Mouse (Mus musculus) liver, embryonic 14.5 days (tissue): Measurements from ENCODE around the gene Ezr. TPM values are rescaled to one million over a fixed set of nuclear protein-coding genes. Genes with fewer than 3 reads are reported as not detected.
A peak's percentile ranks its signal among the peaks of the same experiment; 100 is the strongest.

Experiments
- ATAC-seq: fragments of 200-750 bp; cut with Nextera tagmentation; 2 replicates; pipeline ENCODE4 v1.8.0; 2017; ENCODE audit warnings: moderate number of reproducible peaks, mild to moderate bottlenecking, moderate library complexity; ENCODE audit not compliant: insufficient read depth
- DNase-seq, 3 experiments: peaks; one replicate each; pipeline ENCODE4 v3.0.0-alpha.2; 2012 to 2013; ENCODE audit warnings: low read depth in 3 of 3, low spot score in 3 of 3
- H3K27ac ChIP-seq: fragments of 300-500 bp; sonication (generic); 2 replicates; pipeline ENCODE4 v1.5.1; 2014; ENCODE audit warnings: moderate library complexity, mild to moderate bottlenecking, control low read depth, inconsistent platforms
- H3K27me3 ChIP-seq: fragments of 300-500 bp; sonication (generic); 2 replicates; pipeline ENCODE4 v1.6.1; 2014; ENCODE audit warnings: mild to moderate bottlenecking, low read length, moderate library complexity; ENCODE audit not compliant: control insufficient read depth, insufficient read depth
- H3K36me3 ChIP-seq: fragments of 300-500 bp; sonication (generic); replicated peaks from 2 replicates; pipeline ENCODE4 v1.6.1; 2014; ENCODE audit warnings: low read depth; ENCODE audit not compliant: control insufficient read depth, insufficient read depth
- H3K4me1 ChIP-seq, 2 experiments: fragments of 200-500 bp in 1 of 2; fragments of 300-500 bp in 1 of 2; sonication (generic) in 1 of 2; replicated peaks; 2 replicates each; pipeline ENCODE4 v1.6.1; 2012 to 2014; ENCODE audit warnings: antibody characterized with exemption in 1 of 2, inconsistent platforms in 1 of 2, low read length in 1 of 2; ENCODE audit not compliant: control insufficient read depth in 2 of 2, insufficient read depth in 2 of 2
- H3K4me2 ChIP-seq: fragments of 300-500 bp; sonication (generic); 2 replicates; pipeline ENCODE4 v1.6.1; 2014; ENCODE audit warnings: low read depth, mild to moderate bottlenecking, control low read depth, moderate library complexity
- H3K4me3 ChIP-seq, 2 experiments: fragments of 200-500 bp in 1 of 2; fragments of 300-500 bp in 1 of 2; sonication (generic) in 1 of 2; 2 replicates each; pipeline ENCODE4 v1.5.1; 2012 to 2014; ENCODE audit warnings: low read depth in 2 of 2, low read length in 2 of 2, mild to moderate bottlenecking in 2 of 2, control low read depth in 1 of 2, inconsistent platforms in 1 of 2, moderate library complexity in 1 of 2; ENCODE audit not compliant: insufficient read depth in 1 of 2
- H3K9ac ChIP-seq: fragments of 300-500 bp; sonication (generic); replicated peaks from 2 replicates; pipeline ENCODE4 v1.6.1; 2014; ENCODE audit warnings: mild to moderate bottlenecking, control low read depth, moderate library complexity
- H3K9me3 ChIP-seq: fragments of 300-500 bp; sonication (generic); 2 replicates; pipeline ENCODE4 v1.6.1; 2016; ENCODE audit warnings: low read length, mixed read lengths; ENCODE audit not compliant: control insufficient read depth
- CTCF ChIP-seq: IDR thresholded peaks from 2 replicates; pipeline ENCODE4 v1.5.1; 2016; ENCODE audit warnings: antibody characterized with exemption, low read depth, control low read depth
- EP300 ChIP-seq: IDR thresholded peaks from 2 replicates; pipeline ENCODE4 v1.6.1; 2016; ENCODE audit warnings: antibody characterized with exemption, low read depth
- WGBS: fragments of 180-500 bp; shearing (Covaris S2); extraction: QIAGEN DNeasy Blood & Tissue Kit; methylation state at CpG from one replicate; pipeline ENCODE4 v1.1.7; 2014; ENCODE audit not compliant: insufficient replicate concordance; 5-methylcytosine and 5-hydroxymethylcytosine counted together
- polyA plus RNA-seq, 2 experiments: library from polyadenylated mRNA; depleted of rRNA in 1 of 2; stranded (reverse) in 1 of 2; unstranded in 1 of 2; fragments of >200 nt; fragmentation: Nextera tagmentation in 1 of 2; extraction: Ambion mirVana in 1 of 2; gene quantifications; 2 replicates each; pipeline versions ENCODE4 v1.2.1 to v1.2.3; 2012 to 2014

Gene Ezr
- polyA plus RNA-seq, 2 experiments, result 31.2 to 41.7 TPM

DNA sequence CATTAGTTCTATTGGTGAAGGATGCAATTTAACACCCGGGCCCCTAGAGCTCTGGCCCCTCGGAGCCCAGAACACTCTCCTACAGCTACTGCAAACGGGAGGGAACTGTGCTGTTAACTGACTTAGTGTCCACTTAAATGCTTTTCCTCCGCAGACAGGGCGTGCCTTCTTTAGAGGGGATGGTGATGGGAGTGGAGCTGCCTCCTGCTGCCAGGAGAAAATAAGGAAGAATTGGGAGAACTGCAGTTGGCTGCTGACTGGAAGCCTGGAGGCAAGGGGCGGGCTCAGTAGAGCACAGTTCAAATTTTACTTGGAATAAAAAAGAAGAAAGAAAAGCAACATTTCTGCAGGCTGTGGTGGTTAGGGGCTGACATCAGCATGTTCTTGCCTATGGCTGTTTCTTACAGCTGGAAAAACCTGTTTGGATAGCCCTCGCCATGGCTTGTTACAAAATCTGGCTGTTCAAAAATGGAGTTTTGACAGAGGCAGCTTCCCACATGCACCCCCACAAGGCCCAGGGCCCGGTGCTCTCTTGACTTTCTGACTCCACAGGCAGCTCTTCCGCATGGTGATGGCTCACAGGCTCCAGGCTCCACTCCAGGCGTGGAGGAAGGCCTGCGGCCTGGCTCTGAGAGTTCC is 31.2 kb downstream of the Ezr start:
- no peaks in the 10 kb centered on the region for H3K4me1 ChIP-seq
- no peaks in the 10 kb centered on the region for H3K27me3 ChIP-seq
- no peak overlapping the region for H3K9ac ChIP-seq
- no peak overlapping the region for H3K27ac ChIP-seq
- H3K4me2 ChIP-seq, result no peak overlapping the region
- WGBS, result 80% methylated on average over 11 of the region's 11 CpGs
- H3K36me3 ChIP-seq, result peaks cover 50% of the 10 kb centered on the region
- H3K9me3 ChIP-seq, result no peaks in the 10 kb centered on the region
- TF ChIP-seq CTCF (no peak), EP300 (no peak)
- H3K4me3 ChIP-seq, result no peak overlapping the region
- DNase-seq (no peak), ATAC-seq (no peak)

DNA sequence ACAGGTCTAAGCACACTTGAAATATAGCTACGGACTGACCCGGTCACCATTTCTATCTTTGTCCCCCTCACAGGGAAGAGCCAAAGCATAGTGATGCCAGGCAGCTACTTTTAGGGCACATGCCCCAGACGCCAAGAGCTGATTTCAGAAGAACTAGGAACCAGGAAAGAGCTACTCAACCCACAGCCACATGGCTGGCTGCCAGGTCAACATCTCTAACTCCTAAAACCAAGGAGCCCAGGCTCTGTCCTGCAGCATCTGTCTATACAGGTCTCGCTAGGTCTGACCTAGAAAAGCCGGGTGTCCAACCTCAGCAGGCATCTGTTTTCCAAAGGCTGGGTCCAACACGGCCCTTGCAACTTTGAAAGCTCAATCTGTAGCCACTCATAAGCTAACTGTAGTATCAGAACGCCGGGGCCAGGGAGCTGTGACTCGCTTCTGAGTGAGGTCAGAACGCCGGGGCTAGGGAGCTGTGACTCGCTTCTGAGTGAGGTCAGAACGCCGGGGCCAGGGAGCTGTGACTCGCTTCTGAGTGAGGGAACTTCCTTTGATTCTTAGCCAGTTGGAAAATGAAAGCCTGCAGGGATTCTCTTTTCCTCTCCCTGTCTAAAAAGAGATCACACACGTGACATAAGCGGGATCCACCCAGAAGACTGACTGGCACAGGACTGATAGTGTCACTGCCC is 33.7 kb downstream of the Ezr start:
- 79% methylated on average over 17 of the region's 17 CpGs for WGBS
- Histone ChIP-seq H3K9ac (no peak overlapping the region), H3K36me3 (peaks cover 48% of the 10 kb centered on the region), H3K27me3 (no peaks in the 10 kb centered on the region), H3K4me1 (0 out of 4 replicates have a peak, but pooled peaks cover 0 to 1% of the 10 kb centered on the region in 2 experiments), H3K4me2 (no peak overlapping the region), H3K9me3 (no peaks in the 10 kb centered on the region), H3K4me3 (no peak overlapping the region), H3K27ac (no peak overlapping the region)
- no peak for ATAC-seq
- DNase-seq, result no peak
- TF ChIP-seq CTCF (no peak), EP300 (no peak)

DNA sequence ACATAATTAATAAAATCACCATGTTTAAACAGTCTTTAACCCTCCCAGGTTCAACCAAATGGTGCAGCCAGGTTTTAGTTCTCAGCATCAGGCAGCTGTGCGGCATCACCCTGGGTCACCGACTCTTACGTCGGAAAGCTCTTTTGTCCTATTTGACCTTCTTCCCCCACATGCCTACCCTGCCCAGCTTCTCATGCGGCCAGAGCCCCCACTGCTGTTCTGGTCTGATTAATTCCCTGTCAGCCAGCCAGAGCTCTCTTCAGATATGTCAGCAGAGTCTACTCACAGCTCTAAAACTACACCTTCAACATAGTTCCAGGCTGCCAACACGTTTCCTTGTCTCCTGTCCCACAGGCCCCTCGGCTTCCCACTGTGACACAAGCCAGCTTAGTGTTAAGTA is 35.1 kb downstream of the Ezr start:
- ATAC-seq (no peak), DNase-seq (no peak)
- Histone ChIP-seq H3K9ac (no peak overlapping the region), H3K36me3 (peaks cover 42% of the 10 kb centered on the region), H3K4me1 (peaks cover 0 to 9% of the 10 kb centered on the region in 2 experiments; a peak in 2 of 4 replicates), H3K4me2 (no peak overlapping the region), H3K27me3 (no peaks in the 10 kb centered on the region), H3K4me3 (no peak overlapping the region), H3K27ac (no peak overlapping the region), H3K9me3 (no peaks in the 10 kb centered on the region)
- no peak for TF ChIP-seq CTCF
- WGBS, result 78% methylated on average over 7 of the region's 7 CpGs

DNA sequence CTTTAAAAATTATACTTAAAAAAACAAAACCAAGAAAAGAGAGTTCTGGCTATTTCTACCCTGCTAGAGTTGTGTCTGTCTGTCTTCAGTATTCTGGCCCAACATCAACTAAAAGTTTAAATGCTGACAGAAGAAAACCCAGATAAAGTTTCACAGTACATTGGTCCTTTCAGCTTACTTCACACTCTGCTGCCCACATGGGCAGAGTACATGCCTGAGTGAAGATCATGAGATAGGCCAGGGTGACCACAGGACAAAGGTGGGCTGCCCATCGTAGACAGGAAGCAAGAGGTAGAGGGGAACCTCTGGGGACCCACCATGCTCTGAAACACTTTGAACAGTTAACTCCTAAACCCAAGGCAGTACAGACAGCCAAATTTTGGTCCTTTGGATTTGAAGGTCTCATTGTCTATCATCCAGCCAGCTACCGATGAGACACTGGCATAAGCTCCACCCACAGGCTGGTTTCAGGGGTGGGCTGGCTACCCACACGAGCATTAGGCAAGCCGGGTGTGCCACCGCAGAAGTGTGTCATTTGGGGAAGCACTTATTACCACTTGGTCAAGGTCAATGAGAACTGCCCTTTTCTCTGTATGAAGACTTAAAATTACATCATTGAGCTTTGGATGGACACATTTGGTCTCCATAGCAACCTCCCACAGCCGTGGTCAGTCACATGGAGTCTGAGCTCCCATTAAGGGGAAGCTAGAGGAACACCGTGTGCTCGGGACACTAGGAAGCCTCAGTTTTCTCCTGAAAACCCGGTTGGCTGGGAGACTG is 35.9 kb downstream of the Ezr start:
- peaks cover 0 to 12% of the 10 kb centered on the region in 2 experiments; a peak in 2 of 4 replicates for H3K4me1 ChIP-seq
- DNase-seq, result peak in 1 of 3 experiments; percentile 49
- H3K27me3 ChIP-seq, result no peaks in the 10 kb centered on the region
- no peaks in the 10 kb centered on the region for H3K9me3 ChIP-seq
- H3K4me2 ChIP-seq, result no peak overlapping the region
- H3K4me3 ChIP-seq, result no peak overlapping the region
- no peak for ATAC-seq
- no peak overlapping the region for H3K9ac ChIP-seq
- WGBS, result 63% methylated on average over 9 of the region's 9 CpGs
- no peak overlapping the region for H3K27ac ChIP-seq
- TF ChIP-seq EP300, result no peak
- no peak for TF ChIP-seq CTCF
- peaks cover 41% of the 10 kb centered on the region for H3K36me3 ChIP-seq

DNA sequence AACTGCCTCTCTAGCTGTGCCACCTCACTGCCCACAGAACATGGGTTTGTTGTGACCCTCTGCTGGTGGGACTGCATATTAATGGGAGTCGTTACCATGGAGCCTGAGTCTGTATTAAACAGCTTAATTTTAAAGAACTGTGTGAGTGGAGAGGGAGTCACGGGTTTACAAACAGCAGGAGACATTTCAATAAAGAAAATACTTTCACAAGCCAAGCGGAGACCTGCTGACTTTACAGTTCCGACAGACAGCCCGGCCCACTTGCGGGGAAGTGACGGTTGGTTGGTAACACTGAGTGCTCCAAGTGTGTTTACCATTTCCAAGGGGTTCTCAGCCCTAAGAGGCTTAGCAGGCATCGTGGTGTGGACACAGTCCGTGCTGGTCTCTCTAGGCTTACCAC is 36.6 kb downstream of the Ezr start:
- no peak for DNase-seq
- H3K36me3 ChIP-seq, result peaks cover 38% of the 10 kb centered on the region
- no peak overlapping the region for H3K4me2 ChIP-seq
- no peak overlapping the region for H3K27ac ChIP-seq
- no peak overlapping the region for H3K4me3 ChIP-seq
- H3K9me3 ChIP-seq, result no peaks in the 10 kb centered on the region
- TF ChIP-seq EP300, result no peak
- ATAC-seq, result no peak
- 79% methylated on average over 9 of the region's 9 CpGs for WGBS
- no peak overlapping the region for H3K9ac ChIP-seq
- peaks cover 0 to 12% of the 10 kb centered on the region in 2 experiments; a peak in 2 of 4 replicates for H3K4me1 ChIP-seq
- H3K27me3 ChIP-seq, result no peaks in the 10 kb centered on the region
